Mouse (Mus musculus) neural tube, embryonic 13.5 days (tissue): ENCODE measurements at regions not wholly inside any gene's neighbourhood (a gene's known extent, or its start where the extent isn't known, plus 50 kb on each side); places are given as distances from the start of the nearest gene placed in this dataset.
"Not testable (repeated sequence)": the region's sequence is repeated elsewhere in the genome, so short reads cannot be mapped to it uniquely, and the experiment has no call there.

Experiments
- ATAC-seq: fragments of 200-750 bp; cut with Nextera tagmentation; 2 replicates; pipeline ENCODE4 v1.8.0; 2017; ENCODE audit warnings: low read depth, mild to moderate bottlenecking, moderate TSS enrichment, moderate library complexity
- H3K27ac ChIP-seq: fragments of 300-500 bp; sonication (generic); replicated peaks from 2 replicates; pipeline ENCODE4 v1.5.1; 2015; ENCODE audit warnings: moderate library complexity, mild to moderate bottlenecking, inconsistent platforms
- H3K27me3 ChIP-seq: fragments of 300-500 bp; sonication (generic); 2 replicates; pipeline ENCODE4 v1.6.1; 2015; ENCODE audit warnings: mild to moderate bottlenecking, inconsistent platforms
- H3K36me3 ChIP-seq: fragments of 300-500 bp; sonication (generic); 2 replicates; pipeline ENCODE4 v1.6.1; 2015; ENCODE audit warnings: mild to moderate bottlenecking, inconsistent platforms
- H3K4me1 ChIP-seq: fragments of 300-500 bp; sonication (generic); replicated peaks from 2 replicates; pipeline ENCODE4 v1.6.1; 2015; ENCODE audit warnings: inconsistent platforms
- H3K4me2 ChIP-seq: fragments of 300-500 bp; sonication (generic); 2 replicates; pipeline ENCODE4 v1.6.1; 2015; ENCODE audit warnings: inconsistent platforms, mild to moderate bottlenecking, moderate library complexity
- H3K4me3 ChIP-seq: fragments of 300-500 bp; sonication (generic); 2 replicates; pipeline ENCODE4 v1.5.1; 2015; ENCODE audit warnings: mild to moderate bottlenecking, inconsistent platforms
- H3K9ac ChIP-seq: fragments of 300-500 bp; sonication (generic); 2 replicates; pipeline ENCODE4 v1.6.1; 2015; ENCODE audit warnings: moderate library complexity, mild to moderate bottlenecking, inconsistent platforms
- H3K9me3 ChIP-seq: fragments of 300-500 bp; sonication (generic); 2 replicates; pipeline ENCODE4 v1.6.1; 2016; ENCODE audit warnings: inconsistent platforms
- WGBS: fragments of 180-500 bp; shearing (Covaris S2); methylation state at CpG from one replicate; pipeline ENCODE4 v1.1.7; 2015; 5-methylcytosine and 5-hydroxymethylcytosine counted together

DNA sequence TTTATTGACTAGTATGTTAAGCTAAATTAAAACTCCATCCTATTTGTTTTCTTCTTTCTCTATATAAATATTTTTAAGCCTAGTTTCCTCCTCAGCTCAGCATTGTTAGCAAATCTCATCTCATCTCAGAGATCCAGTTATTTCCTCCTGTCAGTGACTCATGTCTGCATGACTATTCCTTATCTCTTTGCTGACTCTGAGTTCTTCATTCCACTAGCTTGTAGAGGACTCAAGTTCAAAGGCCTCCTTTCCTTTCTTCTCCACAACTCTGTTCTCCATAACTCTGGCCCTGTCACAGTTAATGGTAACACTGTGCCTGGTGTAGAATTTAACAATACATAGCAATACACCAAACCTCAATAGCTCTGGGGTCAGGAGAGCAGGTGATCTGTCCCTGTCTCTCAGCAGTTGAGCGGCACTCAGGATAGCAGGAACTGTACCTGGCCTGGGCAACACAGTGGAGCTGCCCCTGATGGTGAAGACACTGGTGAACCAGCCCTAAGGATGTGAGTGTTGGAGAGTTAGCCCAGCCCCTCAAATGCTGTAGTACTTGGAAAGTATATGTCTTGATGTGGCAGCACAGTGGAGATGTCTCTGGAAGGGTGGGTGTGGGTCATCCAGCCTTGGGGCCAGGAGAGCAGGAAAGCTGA lies 213.3 kb upstream of the Atp10a start:
- no peak for ATAC-seq
- H3K4me1 ChIP-seq = no peaks in the 10 kb centered on the region
- H3K9ac ChIP-seq = no peak overlapping the region
- H3K27me3 ChIP-seq = no peaks in the 10 kb centered on the region
- H3K4me3 ChIP-seq = no peak overlapping the region
- H3K9me3 ChIP-seq = no peaks in the 10 kb centered on the region
- no peak overlapping the region for H3K4me2 ChIP-seq
- H3K36me3 ChIP-seq = no peaks in the 10 kb centered on the region
- 90% methylated on average over 1 of the region's 1 CpGs for WGBS
- H3K27ac ChIP-seq = no peak overlapping the region

DNA sequence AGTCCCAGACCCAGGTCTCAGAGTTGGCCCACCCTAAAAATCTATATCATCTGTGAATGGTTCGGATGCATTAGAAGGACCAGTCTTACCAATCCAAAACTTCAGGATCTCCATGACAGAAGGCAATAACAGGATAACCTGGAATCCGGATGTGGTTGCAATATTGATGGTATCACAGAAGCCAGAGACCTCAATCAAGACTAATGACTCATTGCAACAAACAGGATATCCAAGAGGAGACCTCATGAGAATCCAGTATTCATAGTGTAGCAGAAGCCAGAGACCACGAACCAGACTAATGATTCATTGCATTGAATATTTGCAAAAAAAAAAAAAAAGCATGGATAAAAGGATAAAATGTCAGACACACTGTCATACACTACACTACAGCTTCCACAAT lies 212.7 kb upstream of the Atp10a start:
- 85% methylated on average over 3 of the region's 3 CpGs for WGBS
- Histone ChIP-seq H3K36me3 (no peaks in the 10 kb centered on the region), H3K27ac (no peak overlapping the region), H3K27me3 (no peaks in the 10 kb centered on the region), H3K4me2 (no peak overlapping the region), H3K4me1 (no peaks in the 10 kb centered on the region), H3K4me3 (no peak overlapping the region), H3K9ac (no peak overlapping the region), H3K9me3 (no peaks in the 10 kb centered on the region)
- no peak for ATAC-seq

- Histone ChIP-seq H3K27me3 (no peaks in the 10 kb centered on the region), H3K4me1 (no peaks in the 10 kb centered on the region), H3K9ac (no peak overlapping the region), H3K4me2 (no peak overlapping the region), H3K4me3 (no peak overlapping the region), H3K27ac (no peak overlapping the region), H3K36me3 (no peaks in the 10 kb centered on the region), H3K9me3 (no peaks in the 10 kb centered on the region)
- no peak for ATAC-seq
- WGBS = 87% methylated on average over 1 of the region's 1 CpGs
Observed at GRCm38 (mm10) chr7:58445781-58446180, 210.2 kb upstream of the Atp10a start.

DNA sequence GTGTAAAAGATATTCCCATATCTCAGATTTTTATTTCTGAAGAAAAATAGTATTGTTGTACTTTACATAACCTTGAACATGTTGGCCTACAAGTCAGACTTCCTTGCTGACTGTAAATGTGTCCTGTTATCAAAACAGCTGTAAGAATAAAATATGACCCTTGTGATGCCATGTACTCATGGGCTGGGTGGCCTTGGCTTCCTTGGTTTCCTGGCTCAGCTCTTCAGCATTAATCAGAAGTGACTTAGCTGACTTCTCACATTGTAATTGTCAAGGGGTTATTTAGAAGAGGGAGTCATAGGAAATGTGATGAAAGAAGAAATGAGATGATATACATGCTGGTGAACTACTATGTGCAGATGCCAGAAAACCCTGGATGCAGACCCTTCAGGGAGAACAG lies 209.7 kb upstream of the Atp10a start:
- Histone ChIP-seq H3K4me1 (no peaks in the 10 kb centered on the region), H3K9ac (no peak overlapping the region), H3K4me3 (no peak overlapping the region), H3K4me2 (no peak overlapping the region), H3K36me3 (no peaks in the 10 kb centered on the region), H3K27me3 (no peaks in the 10 kb centered on the region), H3K27ac (no peak overlapping the region), H3K9me3 (no peaks in the 10 kb centered on the region)
- no peak for ATAC-seq

- Histone ChIP-seq H3K9ac (no peak overlapping the region), H3K27ac (no peak overlapping the region), H3K27me3 (no peaks in the 10 kb centered on the region), H3K4me2 (no peak overlapping the region), H3K4me1 (no peaks in the 10 kb centered on the region), H3K4me3 (no peak overlapping the region), H3K9me3 (no peaks in the 10 kb centered on the region), H3K36me3 (no peaks in the 10 kb centered on the region)
- 70% methylated on average over 3 of the region's 3 CpGs for WGBS
- ATAC-seq = no peak
Observed at GRCm38 (mm10) chr7:58448727-58449126, 207.2 kb upstream of the Atp10a start.

- H3K27me3 ChIP-seq = no peaks in the 10 kb centered on the region
- WGBS = 73% methylated on average over 1 of the region's 1 CpGs
- H3K27ac ChIP-seq = no peak overlapping the region
- no peaks in the 10 kb centered on the region for H3K9me3 ChIP-seq
- H3K4me1 ChIP-seq = no peaks in the 10 kb centered on the region
- H3K9ac ChIP-seq = no peak overlapping the region
- H3K4me3 ChIP-seq = no peak overlapping the region
- H3K4me2 ChIP-seq = no peak overlapping the region
- no peaks in the 10 kb centered on the region for H3K36me3 ChIP-seq
- ATAC-seq = no peak
Observed at GRCm38 (mm10) chr7:58451981-58452380, 204.0 kb upstream of the Atp10a start.

DNA sequence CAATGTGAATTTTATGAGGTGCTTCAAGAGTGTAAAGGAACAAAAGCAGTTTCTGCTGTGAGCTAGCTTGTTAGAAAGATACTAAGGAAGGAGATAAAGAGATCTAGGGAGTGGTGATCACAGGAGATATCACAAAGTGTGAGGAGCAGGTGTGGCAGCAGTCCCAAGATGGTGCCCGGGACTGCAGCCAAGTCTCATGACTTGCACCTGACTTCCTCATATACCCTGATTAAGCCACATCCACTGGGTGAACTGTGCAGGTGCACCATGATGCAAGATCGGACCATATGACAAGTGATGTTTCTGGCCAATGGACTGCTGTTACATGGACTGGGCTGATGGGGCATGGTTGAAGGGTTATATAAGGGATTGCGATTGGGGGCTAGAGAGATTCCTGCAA lies 197.8 kb upstream of the Atp10a start:
- H3K27ac ChIP-seq, ATAC-seq, H3K4me1 ChIP-seq, H3K9ac ChIP-seq, H3K9me3 ChIP-seq, H3K27me3 ChIP-seq, H3K36me3 ChIP-seq, H3K4me2 ChIP-seq, H3K4me3 ChIP-seq: not testable (repeated sequence)
- 94% methylated on average over 3 of the region's 3 CpGs for WGBS

GRCm38 (mm10) chr7:58460939-58461338 lies 195.0 kb upstream of the Atp10a start:
- Histone ChIP-seq H3K9ac (no peak overlapping the region), H3K36me3 (no peaks in the 10 kb centered on the region), H3K4me1 (no peaks in the 10 kb centered on the region), H3K27ac (no peak overlapping the region), H3K4me2 (no peak overlapping the region), H3K4me3 (no peak overlapping the region), H3K9me3 (no peaks in the 10 kb centered on the region), H3K27me3 (no peaks in the 10 kb centered on the region)
- WGBS = 83% methylated on average over 2 of the region's 2 CpGs
- no peak for ATAC-seq

DNA sequence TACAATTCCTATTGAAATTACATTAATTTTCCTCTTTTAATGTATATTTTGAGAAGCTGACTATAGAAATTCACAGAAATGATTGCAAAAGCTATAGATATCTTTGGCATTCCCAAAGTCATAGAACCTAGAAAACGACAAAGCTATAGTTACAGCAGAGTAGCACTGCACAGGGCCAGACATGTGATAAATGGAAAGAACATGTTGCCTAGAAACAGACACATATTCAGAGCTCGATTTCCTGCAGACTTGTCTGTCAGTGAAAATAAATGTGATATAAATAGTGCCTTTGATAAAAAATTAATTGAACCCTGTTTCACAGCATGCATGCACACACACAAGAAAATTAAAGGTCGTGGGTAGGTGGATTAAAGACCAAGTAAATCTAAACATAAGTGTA lies 182.8 kb upstream of the Atp10a start:
- ATAC-seq = no peak
- H3K9me3 ChIP-seq = no peaks in the 10 kb centered on the region
- whole genome bisulfite sequencing = 57% methylated on average over 3 of the region's 3 CpGs

DNA sequence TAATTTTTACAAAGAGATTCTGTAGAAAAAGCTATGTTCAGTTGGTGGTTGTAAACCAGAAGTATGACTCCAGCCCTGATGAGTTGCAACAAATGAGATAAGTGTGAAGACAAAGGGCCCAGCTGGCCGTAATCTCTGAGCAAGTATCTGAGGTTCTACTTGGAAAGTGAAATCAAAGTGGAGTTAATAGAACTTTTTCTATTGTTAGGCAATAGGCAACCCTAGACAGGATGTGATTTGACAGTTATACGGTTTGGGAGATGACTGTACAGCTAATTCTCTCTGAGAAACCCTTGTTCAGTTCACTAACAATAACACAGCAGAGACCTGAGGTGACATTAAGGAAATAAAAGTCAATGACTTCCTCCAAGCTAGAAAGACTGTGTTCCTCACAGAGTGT lies 180.8 kb upstream of the Atp10a start:
- Histone ChIP-seq H3K27ac (no peak overlapping the region), H3K4me2 (no peak overlapping the region), H3K9ac (no peak overlapping the region), H3K9me3 (no peaks in the 10 kb centered on the region), H3K36me3 (no peaks in the 10 kb centered on the region), H3K4me1 (no peaks in the 10 kb centered on the region), H3K4me3 (no peak overlapping the region), H3K27me3 (no peaks in the 10 kb centered on the region)
- WGBS = 78% methylated on average over 2 of the region's 2 CpGs
- ATAC-seq = no peak

More for the DNA sequence above, 182.8 kb upstream of the Atp10a start:
- H3K9ac ChIP-seq = no peak overlapping the region
- no peaks in the 10 kb centered on the region for H3K36me3 ChIP-seq
- H3K4me1 ChIP-seq = no peaks in the 10 kb centered on the region
- no peak overlapping the region for H3K4me2 ChIP-seq
- H3K27me3 ChIP-seq = no peaks in the 10 kb centered on the region
- no peak overlapping the region for H3K4me3 ChIP-seq
- H3K27ac ChIP-seq = no peak overlapping the region

DNA sequence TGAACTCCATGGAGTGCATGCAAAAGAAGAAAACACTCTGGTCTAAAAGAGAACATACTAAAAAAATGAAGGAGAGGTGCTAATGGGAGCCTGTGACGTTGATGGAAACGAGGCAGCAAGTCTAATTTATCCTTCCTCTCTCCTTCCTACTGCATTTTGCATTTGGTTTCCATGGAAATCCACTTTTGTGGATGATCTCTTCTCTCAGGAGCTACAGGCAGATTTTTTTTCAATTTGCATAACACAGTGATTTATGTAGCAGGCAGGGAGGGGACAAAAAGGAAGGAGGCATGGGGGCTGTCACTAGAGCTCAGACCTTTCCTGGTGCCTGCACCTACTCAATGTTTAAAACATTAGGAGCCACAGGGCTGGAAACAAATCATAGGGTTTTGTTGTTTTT lies 167.7 kb upstream of the Atp10a start:
- ATAC-seq = no peak
- no peaks in the 10 kb centered on the region for H3K27me3 ChIP-seq
- H3K4me2 ChIP-seq = no peak overlapping the region
- no peaks in the 10 kb centered on the region for H3K9me3 ChIP-seq
- WGBS = 38% methylated on average over 2 of the region's 2 CpGs
- no peak overlapping the region for H3K27ac ChIP-seq
- H3K9ac ChIP-seq = no peak overlapping the region
- H3K36me3 ChIP-seq = no peaks in the 10 kb centered on the region
- no peaks in the 10 kb centered on the region; the same call in 1 of the 2 replicates for H3K4me1 ChIP-seq
- H3K4me3 ChIP-seq = no peak overlapping the region
